Mouse (Mus musculus) forelimb bud, embryonic 11.5 days (tissue): ENCODE results near the gene Snx29.

ENCODE experiments used
- DNase-seq: peaks from one replicate; pipeline ENCODE4 v3.0.0-alpha.2; 2012; ENCODE audit warnings: low read depth, low spot score

Gene Snx29

DNA sequence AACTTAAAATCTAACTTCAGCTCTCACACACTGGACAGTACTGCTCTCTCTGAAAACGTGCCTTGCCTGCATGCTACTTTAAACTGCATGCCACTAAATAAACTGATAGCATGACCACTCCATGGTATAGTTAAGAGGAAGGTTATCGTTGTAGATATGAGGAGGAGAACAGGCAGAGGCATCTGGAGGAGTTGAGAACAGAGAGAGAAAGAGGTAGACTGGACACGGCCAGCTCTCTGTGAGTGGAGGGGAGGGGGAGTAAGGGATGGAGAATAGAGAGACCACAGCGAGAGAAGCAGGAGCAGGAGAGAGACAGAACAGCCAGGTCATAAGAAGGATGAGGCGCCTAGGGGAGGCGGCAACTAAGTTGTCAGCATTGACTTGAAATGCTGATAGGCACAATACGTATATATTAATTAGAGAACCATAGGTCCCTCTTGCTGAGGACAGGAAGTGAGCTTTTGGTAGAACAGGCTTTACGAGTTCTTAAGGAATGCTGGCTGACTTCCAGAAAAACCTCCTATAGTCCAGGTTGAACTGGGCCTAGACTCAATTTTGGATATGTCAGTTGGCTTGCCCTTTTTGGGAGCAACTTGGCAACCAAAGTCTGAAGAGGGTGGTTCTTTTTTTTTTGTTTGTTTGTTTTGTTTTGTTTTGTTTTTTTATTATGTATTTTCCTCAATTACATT, 85.4 kb downstream of the Snx29 start:
- DNase-seq, result peak; percentile 23

DNA sequence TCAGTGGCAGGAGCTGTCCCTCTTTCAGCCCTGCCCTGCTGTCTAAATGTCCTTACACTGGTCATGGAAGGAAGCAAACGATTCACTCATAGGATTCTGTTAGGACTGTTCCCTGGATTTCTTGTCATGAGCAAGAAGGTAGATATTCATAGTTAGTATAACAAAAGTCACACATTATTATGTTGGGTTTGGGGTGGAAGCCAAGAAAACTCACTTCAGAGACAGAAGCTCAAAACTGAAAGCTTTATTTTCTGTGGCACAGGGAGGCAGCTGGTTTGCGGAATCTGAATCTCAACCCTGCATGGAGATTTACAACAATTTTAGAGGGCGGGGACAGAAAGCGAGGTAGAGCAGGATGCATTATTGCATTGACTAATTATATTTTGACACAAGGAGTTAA, 86.0 kb downstream of the Snx29 start:
- no peak for DNase-seq

DNA sequence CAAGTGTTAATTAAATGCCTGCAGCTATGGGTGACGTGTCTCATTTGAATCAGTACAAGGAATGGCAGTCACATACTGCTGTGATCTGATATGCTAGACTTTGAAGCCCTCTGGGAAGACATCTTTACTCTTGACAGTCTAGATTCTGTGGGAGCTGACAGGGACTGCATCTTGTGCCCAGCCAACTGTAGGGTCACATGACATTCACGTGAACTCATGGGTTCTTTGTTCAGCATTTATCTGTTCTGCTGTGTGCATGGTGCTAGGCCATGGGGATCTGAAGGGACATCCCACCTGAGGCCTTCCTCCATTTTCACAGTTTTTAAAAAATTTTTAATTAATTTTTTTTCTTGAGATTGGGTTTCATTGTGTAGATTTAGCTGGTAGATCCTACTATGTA, 91.9 kb downstream of the Snx29 start:
- DNase-seq, result no peak

DNA sequence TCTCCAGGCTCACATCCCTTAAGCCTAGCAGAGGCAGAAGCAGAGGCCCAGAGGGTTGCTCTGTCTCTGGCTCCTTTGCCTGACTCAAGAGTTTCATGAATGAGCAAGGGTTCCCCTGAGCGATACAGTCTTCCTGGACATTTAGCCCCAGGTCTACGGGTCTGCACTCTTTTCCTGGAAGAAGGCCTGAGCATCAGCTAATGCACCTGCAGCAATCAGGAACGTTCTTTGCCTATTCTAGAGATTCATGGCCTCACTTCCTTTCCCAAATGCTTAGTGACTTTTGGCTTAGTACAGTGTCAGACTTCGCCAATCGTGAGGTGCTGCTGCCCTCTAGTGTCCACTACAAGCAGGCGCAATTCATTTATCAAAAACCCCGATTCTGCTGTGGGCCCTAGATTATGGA, 95.5 kb downstream of the Snx29 start:
- peak; percentile 72 for DNase-seq

DNA sequence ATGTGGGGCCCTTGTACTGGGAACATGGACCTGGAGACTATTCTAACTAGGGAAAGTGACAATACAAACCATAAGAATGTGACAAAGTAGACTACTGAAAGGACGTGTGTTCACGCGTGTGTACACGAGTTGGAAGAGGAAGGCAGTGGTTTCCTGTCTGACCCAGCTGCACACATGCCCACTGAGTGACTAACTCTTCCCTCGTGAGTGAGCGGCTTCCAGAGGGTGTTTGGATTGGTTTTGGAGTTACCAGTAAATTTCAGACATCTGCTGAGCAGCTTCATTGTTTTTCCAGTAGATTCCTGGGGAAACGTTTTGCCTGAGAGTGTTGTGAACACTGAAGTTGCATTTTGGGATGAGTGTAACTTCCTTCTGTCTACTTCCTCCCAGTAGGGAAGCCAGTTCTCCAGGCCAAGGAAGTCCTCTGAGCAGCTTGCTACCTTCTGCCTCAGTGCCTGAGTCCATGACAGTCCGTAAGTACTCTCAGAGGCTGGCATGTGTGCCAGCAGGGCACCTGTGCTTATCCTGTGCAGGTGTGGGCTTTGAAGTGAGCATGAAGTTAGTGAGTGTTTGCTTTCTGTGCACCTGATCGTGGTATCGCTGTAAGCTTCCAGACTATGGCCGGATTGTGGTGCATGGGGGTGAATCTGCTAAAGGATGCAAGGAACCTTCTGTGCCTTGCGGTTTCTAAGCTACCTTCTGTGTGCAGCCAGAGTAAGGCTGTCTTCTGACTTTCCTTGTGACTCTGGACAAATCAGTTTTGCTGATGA, 97.8 kb downstream of the Snx29 start:
- no peak for DNase-seq

DNA sequence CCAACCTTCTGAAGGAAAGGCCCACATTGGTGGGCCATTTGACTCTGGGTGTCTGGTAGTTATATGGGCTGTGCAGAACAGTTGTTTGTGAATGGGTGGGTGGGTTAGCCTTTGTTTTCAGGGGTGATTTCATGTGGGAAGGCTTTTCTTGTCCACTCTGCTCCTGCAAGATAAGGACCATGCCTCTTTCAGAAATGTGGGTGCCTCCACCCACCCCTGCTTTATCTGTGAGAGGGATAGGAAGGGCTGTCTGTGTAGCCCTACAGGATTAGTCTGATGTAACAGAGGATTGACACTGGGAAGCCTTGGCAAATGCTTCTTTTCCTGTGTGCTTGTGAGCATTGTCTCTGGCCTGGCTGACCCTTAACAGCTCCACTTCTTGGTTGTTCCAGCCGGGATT, 99.5 kb downstream of the Snx29 start:
- DNase-seq, result no peak

DNA sequence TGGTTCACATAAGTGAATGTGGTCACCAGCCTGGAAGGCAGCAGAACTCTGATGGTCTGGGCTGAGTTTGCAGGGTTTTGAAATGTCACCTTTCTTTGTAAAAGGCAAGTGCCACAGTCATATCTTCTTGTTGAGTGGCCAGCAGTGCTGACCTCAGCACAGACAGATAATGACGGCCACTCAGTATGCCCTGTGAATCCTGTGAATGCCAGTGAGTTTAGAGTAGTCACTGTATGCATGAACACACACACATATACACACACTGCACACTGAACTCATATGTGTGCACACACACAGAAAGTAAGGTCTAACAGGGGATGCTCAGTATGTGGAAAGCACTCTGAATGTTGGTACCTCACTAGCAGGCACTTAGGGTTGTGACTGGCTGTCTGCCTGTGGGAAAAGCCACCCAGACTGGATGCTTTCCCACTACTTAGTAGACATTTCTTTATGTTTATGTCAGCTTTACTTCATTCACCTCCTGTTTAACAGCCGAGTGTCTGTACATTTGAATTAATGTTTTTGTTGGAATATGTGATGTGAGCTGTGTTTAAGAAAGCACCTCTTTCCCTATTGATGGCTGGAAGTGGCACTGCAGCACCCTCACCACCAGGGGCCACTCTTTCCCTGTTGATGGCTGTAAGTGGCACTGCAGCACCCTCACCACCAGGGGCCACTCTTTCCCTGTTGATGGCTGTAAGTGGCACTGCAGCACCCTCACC, 100.3 kb downstream of the Snx29 start:
- no peak for DNase-seq

DNA sequence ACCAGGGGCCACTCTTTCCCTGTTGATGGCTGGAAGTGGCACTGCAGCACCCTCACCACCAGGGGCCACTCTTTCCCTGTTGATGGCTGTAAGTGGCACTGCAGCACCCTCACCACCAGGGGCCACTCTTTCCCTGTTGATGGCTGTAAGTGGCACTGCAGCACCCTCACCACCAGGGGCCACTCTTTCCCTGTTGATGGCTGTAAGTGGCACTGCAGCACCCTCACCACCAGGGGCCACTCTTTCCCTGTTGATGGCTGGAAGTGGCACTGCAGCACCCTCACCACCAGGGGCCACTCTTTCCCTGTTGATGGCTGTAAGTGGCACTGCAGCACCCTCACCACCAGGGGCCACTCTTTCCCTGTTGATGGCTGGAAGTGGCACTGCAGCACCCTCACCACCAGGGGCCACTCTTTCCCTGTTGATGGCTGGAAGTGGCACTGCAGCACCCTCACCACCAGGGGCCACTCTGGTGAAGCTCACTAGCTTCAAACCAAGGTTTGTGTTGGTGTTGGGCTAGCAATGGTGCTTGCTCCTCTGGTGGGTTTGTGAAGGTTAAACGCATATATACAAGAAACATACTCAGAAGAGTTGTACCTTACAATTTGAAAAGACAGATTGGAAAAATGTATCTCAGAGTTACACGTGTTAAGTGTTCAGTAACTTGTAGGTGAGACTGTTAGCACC, 101.0 kb downstream of the Snx29 start:
- peak; percentile 21 for DNase-seq

DNA sequence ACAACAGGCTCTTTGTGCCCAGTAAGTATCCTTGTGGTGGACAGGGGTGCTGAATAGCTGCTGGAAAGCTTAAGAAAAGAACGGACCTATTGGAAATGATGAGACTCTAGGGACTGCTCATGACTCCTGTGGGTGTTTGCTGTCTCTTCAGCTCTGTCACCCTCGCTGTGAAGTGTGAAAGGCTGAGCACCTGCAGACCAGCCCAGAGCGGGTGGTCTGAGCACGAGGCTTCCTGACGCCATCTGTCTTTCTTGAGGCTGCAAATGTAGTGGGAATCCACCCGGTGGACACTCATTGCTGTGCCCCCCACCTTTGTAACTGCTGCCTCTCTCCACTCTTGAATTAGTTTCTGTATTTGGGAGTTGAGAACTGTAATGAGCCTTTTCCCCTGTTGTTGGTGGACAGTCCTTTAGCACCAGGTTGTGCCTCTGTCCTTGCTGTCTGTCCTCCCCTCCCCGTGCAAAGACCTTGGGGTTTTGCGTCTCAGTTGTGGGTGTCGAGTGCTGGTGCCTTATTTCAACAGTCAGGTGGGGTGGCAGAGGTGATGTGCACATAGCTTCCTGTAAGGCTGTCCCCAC, 101.9 kb downstream of the Snx29 start:
- DNase-seq, result no peak

DNA sequence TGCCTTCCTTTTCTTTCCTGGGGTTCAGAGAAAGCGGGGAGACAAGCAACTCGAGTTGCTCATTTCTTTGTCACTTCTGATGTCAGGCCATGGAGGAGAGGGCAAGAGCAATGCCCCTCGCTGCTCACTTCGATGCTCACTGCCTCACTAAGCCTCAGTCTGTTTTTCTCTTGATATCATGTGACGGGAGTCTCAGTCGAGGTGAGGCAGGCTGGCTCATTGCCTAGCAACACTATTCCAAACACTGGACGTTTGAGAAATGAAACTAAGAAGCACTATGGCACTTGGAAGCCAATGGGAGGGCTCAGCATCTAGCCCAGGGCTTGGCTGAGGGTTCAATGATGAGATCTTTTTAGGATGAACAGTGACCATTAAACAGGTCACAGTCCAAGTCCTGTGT, 102.6 kb downstream of the Snx29 start:
- DNase-seq, result no peak

DNA sequence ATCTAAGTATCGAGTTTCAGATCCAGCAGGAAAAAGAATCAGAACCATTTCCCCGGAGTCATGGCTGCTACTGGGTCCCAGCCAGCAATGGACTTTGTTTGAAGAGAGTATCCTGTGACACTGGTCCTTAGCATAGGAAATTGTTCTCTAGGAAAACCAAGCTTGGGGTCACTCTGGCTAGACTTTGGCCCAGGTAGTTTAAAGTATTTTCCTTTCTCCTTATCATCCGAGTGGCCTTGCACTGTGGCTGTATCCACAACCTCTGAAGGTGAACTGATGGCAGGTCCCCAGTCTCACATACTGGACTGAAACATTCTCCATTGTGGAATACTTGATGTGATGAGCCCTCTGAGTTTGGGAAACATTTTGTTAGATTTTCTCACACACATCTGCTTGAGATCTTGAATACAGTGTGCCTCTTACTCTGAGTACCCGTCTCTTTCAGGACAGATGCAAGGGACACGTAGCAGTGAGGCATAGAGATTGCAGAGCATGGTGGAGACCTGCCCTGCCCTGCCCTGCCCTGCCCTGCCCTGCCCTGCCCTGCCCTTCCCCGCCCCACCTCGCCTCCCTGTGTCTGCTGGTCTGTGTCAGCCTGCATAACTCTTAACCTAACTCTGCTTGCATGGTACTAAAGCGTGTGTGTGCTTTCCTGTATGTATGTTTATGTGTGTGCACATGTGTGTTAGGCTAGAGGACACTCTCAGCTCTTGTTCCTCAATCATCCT, 104.3 kb downstream of the Snx29 start:
- no peak for DNase-seq

DNA sequence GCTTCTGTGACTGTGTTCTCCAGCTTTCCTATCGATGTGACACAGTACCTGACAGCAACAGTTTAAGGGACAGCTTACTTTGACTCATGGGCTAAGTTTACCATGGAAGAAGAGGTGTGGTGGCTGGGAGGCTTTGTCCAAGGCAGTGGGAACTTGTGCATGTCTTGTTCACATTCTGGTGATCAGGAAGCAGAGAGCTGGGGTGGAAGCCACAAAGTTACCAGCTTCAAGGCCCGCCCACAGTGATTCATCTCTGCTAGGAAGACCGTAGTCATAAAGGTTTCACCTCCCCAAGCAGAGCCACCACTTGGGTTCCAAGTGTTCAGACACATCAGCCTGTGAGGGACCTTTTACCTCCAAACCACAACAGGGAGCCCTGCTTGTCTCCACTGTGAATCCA, 107.1 kb downstream of the Snx29 start:
- no peak for DNase-seq

DNA sequence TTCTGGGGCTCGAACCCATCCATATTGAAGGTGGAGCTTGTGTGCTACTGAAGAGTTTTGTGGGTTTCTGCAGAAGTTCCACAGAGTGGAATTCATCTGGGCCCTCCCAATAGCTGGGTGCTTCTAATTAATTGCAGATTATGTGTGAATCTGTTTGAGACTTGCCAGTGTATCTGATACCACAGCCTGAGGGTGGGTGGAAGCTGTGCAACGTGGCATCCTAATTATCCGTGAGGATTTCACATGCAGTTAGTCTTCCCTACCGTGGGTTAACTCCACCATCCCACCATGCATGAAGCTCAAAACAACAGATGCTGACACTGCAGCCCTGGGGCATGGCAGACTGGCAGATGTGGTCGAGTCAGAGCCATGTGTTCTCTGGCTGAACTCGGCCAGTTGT, 107.8 kb downstream of the Snx29 start:
- DNase-seq, result no peak

DNA sequence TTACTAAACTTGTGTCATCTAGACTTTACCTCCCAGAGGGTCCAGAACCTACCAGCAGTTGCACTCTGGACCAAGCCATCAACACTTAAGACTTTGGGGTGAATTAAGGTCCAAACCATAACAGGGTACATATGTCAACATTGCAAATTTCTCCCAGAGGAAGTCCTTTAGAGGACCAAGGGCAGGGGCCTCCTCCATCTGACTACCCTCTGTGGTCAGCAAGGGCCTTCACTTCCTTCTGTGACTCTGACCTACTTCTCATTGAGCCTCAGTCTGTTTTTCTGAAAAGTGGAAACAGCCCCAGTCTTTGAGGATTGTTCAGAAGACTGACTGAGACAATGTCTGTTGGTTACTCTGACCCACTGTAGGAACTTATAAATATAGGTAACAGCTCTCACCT, 111.1 kb downstream of the Snx29 start:
- DNase-seq, result no peak

DNA sequence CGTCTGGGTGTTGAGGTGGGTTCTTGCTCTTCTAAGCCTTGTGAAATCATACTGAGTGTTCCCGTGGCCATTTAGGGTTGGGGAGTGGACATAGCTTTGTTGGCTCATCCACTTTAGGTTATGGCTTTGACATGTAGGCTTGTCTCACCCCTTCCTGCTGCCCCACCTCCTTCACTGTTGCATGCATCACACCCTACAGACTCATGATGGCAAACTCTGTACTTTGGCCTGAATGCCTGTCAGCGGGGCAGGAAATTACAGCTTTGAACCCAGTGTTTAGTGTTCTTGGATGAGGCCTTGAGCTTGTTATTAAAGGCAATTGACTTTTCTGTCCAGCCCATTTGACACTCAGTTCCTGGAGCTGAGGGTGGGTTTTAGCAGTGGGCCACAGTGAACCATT, 114.9 kb downstream of the Snx29 start:
- DNase-seq, result no peak

DNA sequence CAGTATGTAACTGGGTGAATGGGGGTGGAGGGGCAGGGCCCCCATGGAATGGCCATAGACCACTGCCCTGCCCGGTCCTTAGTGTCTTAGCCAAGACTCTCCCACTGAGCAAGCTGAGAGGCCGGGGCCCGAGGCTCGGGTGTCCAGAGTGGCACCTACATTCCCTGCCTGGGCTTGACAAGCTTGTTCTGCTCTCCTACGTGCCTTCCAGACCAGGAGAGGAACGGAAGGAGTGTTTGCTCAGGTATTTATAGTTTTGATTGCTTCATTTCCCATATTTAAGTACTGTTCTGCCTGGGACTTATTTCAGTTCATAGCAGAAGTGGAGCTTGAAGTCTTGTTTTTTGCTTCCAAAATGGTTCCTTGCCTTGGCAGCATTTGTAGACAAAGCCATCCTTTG, 116.7 kb downstream of the Snx29 start:
- DNase-seq, result no peak

DNA sequence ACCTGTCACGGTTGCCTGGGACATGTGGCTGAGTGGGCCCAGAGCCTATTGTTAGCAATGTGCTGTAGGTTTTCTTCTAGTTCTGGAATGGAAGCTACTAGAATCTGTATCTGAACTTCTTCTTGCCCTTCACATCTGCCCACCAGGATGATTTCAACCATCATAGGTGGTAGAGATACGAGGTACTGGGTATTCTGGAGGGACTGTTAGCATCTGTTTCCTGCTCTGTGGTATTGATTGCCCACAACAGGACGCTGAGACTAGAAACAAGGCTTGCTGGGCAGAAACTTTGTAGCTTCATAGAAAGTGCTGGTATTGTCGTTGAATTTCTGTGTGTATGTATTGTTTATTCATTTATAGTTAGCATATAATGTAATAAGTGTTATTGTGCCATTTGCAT, 118.9 kb downstream of the Snx29 start:
- no peak for DNase-seq

DNA sequence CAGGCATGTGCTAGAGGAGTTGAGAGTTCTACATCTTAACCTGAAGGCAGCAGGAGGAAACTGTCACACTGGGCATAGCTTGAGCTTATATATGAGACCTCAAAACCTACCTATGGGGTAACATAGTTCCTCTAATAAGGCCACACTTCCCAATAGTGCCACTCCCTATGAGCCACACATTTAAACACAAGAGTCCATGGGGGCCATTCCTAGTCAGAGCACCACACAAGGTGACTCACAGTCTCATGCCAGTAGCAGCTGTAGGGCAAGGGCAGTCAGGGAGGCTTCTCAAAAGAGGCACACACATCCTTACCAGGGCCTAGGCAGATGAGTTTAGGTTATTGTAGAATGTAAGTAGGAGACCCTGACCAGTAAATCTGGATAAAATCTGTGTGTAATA, 119.8 kb downstream of the Snx29 start:
- DNase-seq, result no peak

DNA sequence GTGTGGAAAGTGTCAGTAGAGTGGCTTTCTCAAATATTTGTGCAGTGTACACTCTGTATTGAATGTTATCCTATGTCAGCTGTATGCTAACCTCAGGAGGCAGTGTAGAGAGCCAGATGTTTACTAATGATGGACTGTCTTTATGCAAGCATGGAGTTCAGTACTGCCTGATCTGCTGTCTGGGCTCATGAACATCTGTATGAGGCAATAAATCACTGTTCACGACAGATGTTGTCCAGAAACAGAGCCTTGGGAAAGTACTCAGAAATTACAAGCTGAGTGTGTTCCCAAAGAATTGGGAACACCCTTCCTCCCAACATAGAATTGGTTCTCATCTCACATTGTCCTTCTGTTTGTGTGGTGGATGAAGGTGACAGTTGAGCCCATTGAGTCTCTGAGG, 121.9 kb downstream of the Snx29 start:
- DNase-seq, result no peak

DNA sequence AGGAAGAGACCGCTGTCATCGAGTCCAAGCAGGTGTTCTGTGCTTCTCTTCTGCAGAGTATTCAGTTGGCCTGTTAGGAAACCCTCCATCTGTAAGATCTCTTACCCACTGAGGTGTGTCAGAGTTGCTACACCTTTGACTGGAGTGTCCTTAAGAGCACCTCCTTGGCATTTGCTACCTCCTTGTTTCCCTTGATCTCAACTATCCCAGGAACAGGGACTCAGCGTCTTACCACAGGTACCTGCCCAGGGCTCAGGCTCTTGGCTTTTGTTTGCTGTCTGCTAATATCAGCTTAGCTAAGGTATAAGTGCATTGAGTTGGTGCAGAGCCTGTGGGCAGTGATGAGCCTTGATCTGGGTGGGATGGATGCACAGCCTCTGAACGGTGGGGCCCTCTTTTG, 124.3 kb downstream of the Snx29 start:
- DNase-seq, result no peak

DNA sequence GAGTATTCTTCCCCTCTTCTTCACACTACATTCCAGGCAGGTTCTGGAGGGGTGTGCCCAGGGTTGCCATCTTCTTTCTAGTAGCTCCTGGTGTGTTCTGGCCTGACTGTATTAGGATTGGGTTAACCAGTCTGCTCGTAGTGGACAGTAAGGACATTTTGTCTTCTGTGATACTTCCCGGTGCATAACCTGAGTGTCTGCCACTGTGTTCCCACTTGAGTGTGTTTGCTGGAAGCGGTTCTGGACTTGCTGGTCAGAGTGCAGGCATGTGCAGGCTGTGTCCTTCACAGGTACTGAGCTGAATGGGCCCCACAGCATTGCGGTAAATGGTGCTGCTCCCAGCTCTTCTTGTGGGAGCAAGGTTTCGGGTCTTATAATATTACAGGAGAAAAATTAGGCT, 125.2 kb downstream of the Snx29 start:
- DNase-seq, result no peak
